Comparison of ENCODE assay signal across 8 mouse cellular contexts in genomic region chr6:135065236-135065957, GRCm38 (mm10). TPM values are rescaled to one million over a fixed set of nuclear protein-coding genes. Genes with fewer than 3 reads are reported as not detected.
DNase-seq lines count a peak whose midpoint lies in the region; ATAC-seq and TF ChIP-seq lines count a peak whose summit lies in the region.

Gene Gprc5a, plus strand, starts transcription at chr6:135065651.

- WGBS in large intestine, adult 2 months: under 1% methylated on average over 44 of the region's 44 CpGs
- under 1% methylated on average over 44 of the region's 44 CpGs for WGBS in midbrain, embryonic 10.5 days
- under 1% methylated on average over 44 of the region's 44 CpGs for WGBS in stomach, embryonic 14.5 days

- peaks cover 21% of the 10 kb centered on the region for H3K27me3 ChIP-seq in CH12.LX (replicated peaks)
- H3K27me3 ChIP-seq in midbrain, embryonic 10.5 days (ENCODE audit: low read depth, poor library complexity, severe bottlenecking): peaks cover 41% of the 10 kb centered on the region
- H3K27me3 ChIP-seq in stomach, embryonic 14.5 days (ENCODE audit: control insufficient read depth, insufficient read depth, low read length): no peaks in the 10 kb centered on the region

- DNase-seq in CH12.LX (ENCODE audit: extremely low read depth) (peak; percentile 88), adipocyte (ENCODE audit: low spot score) (peak; percentile 66)
- peak; percentile 56 to 58 for DNase-seq in heart, postnatal 14 days
- DNase-seq in large intestine, adult 2 months (ENCODE audit: low read depth, low spot score): peak; percentile 83
- DNase-seq in midbrain, embryonic 10.5 days (ENCODE audit: low spot score): peak; percentile 66
- no peak for DNase-seq in layer of hippocampus, adult 8-10 months (ENCODE audit: low spot score in 2 of 2)

- peak within 1 kb of the TSS; percentile 23 to 52 (median 46) for H3K4me3 ChIP-seq in CH12.LX (replicated peaks in 1 of 3; ENCODE audit: low read depth in 2 of 3, low read length in 2 of 3, poor library complexity in 1 of 3)
- peak within 1 kb of the TSS; percentile 61 for H3K4me3 ChIP-seq in midbrain, embryonic 10.5 days
- H3K4me3 ChIP-seq in stomach, embryonic 14.5 days (ENCODE audit: low read depth, low read length): peak within 1 kb of the TSS; percentile 46

- TF ChIP-seq RAD21 in CH12.LX (IDR thresholded peaks at IDR 0.05; ENCODE audit: low read depth, low read length): no peak

- TF ChIP-seq POLR2A in CH12.LX (IDR thresholded peaks at IDR 0.05; ENCODE audit: low read depth, low read length): no peak

- no peak for TF ChIP-seq EP300 in CH12.LX (IDR thresholded peaks at IDR 0.05; ENCODE audit: low read length)

- no peaks in the 10 kb centered on the region for H3K79me2 ChIP-seq in CH12.LX (replicated peaks; ENCODE audit: control insufficient read depth, extremely low read depth, insufficient read depth, poor library complexity, severe bottlenecking)

- in situ Hi-C loops in CH12.LX (cut with MboI; ENCODE audit: low pct_ligation_motif_present, low pct_unique_long_range_greater_than_20kb, low sequenced_read_pairs): no loop called here

- intact Hi-C loops in heart, postnatal 14 days (cut with DNase I): no loop called here

- H3K36me3 ChIP-seq in CH12.LX (replicated peaks in 1 of 2; ENCODE audit: control insufficient read depth in 1 of 2, insufficient read depth in 1 of 2, low read length in 1 of 2): no peaks in the 10 kb centered on the region
- no peaks in the 10 kb centered on the region for H3K36me3 ChIP-seq in midbrain, embryonic 10.5 days
- H3K36me3 ChIP-seq in stomach, embryonic 14.5 days (ENCODE audit: control insufficient read depth, insufficient read depth, low read length): no peaks in the 10 kb centered on the region

- peak within 1 kb of the TSS; percentile 24; the same call in 1 of the 2 replicates for H3K9ac ChIP-seq in CH12.LX (ENCODE audit: insufficient read depth, low read depth)
- peak within 1 kb of the TSS; percentile 30; the same call in 1 of the 2 replicates for H3K9ac ChIP-seq in stomach, embryonic 14.5 days (replicated peaks; ENCODE audit: low read depth, low read length)

- dilution Hi-C loops in CH12.LX (cut with MboI; ENCODE audit: extremely low pct_ligation_motif_present, extremely low pct_unique_long_range_greater_than_20kb, low sequenced_read_pairs): no loop called here

- peak within 1 kb of the TSS; percentile 92 for H3K4me2 ChIP-seq in CH12.LX (ENCODE audit: insufficient read depth, low read depth, poor library complexity, severe bottlenecking)
- peak within 1 kb of the TSS; percentile 76 for H3K4me2 ChIP-seq in stomach, embryonic 14.5 days (replicated peaks; ENCODE audit: low read depth, low read length)

- ATAC-seq in erythroblast, adult 5-6 weeks (replicated peaks; ENCODE audit: low FRiP score, poor library complexity, severe bottlenecking): peak; percentile 51; the same call in 1 of the 2 replicates
- peak; percentile 86 for ATAC-seq in stomach, embryonic 14.5 days (ENCODE audit: insufficient number of reproducible peaks, insufficient read depth, low FRiP score, low read depth)

- H3K4me1 ChIP-seq in CH12.LX (ENCODE audit: control insufficient read depth in 1 of 2, insufficient read depth in 2 of 2): peaks cover 0 to 15% of the 10 kb centered on the region in 2 experiments; a peak in 2 of 4 replicates
- peaks cover 34% of the 10 kb centered on the region for H3K4me1 ChIP-seq in midbrain, embryonic 10.5 days
- H3K4me1 ChIP-seq in stomach, embryonic 14.5 days (ENCODE audit: control insufficient read depth, insufficient read depth, low read length): peaks cover 16% of the 10 kb centered on the region; the same call in 1 of the 2 replicates

- no peaks in the 10 kb centered on the region for H3K9me3 ChIP-seq in CH12.LX (replicated peaks; ENCODE audit: low read length)
- H3K9me3 ChIP-seq in midbrain, embryonic 10.5 days (replicated peaks): no peaks in the 10 kb centered on the region
- H3K9me3 ChIP-seq in stomach, embryonic 14.5 days (ENCODE audit: control insufficient read depth, low read depth, low read length): no peaks in the 10 kb centered on the region

- H3K27ac ChIP-seq in CH12.LX (ENCODE audit: insufficient read depth, low read depth): no peak within 1 kb of the TSS
- peak within 1 kb of the TSS; percentile 79 for H3K27ac ChIP-seq in midbrain, embryonic 10.5 days (replicated peaks)
- H3K27ac ChIP-seq in stomach, embryonic 14.5 days (ENCODE audit: low read length): peak within 1 kb of the TSS; percentile 69; the same call in 1 of the 2 replicates

- TF ChIP-seq CTCF in CH12.LX (conservative IDR thresholded peaks at IDR 0.05 in 1 of 2, IDR thresholded peaks at IDR 0.05 in 1 of 2; ENCODE audit: low read depth in 2 of 2, low read length in 2 of 2): no peak

TF ChIP-seq in CH12.LX, 34 proteins besides CTCF, POLR2A, EP300 and RAD21:
- TF ChIP-seq MAZ (IDR thresholded peaks at IDR 0.05; ENCODE audit: low read depth, low read length): 0 out of 2 replicates have a peak, but pooled peaks have one; percentile 21
- TF ChIP-seq UBTF (IDR thresholded peaks at IDR 0.05; ENCODE audit: low read depth, low read length): 0 out of 2 replicates have a peak, but pooled peaks have one; percentile 21
- no peak for TF ChIP-seq TCF12 (IDR thresholded peaks at IDR 0.05; ENCODE audit: low read depth, low read length)
- peak; percentile 53; the same call in 1 of the 2 replicates for TF ChIP-seq BHLHE40 (IDR thresholded peaks at IDR 0.05; ENCODE audit: low read depth, low read length)
- peak; percentile 29; the same call in 1 of the 2 replicates for TF ChIP-seq MXI1 (IDR thresholded peaks at IDR 0.05; ENCODE audit: low read depth, low read length)
- TF ChIP-seq IRF4 (IDR thresholded peaks at IDR 0.05; ENCODE audit: low read depth, low read length): peak; percentile 46; the same call in 1 of the 2 replicates
- TF ChIP-seq JUND (conservative IDR thresholded peaks at IDR 0.05; ENCODE audit: low read depth, low read length): no peak
- TF ChIP-seq MEF2A (IDR thresholded peaks at IDR 0.05; ENCODE audit: borderline replicate concordance, low read depth, low read length): no peak
- peak; percentile 52; the same call in 1 of the 2 replicates for TF ChIP-seq ETS1 (conservative IDR thresholded peaks at IDR 0.05; ENCODE audit: low read depth, low read length)
- 0 out of 2 replicates have a peak, but pooled peaks have one; percentile 21 for TF ChIP-seq MAX (IDR thresholded peaks at IDR 0.05; ENCODE audit: low read length)
- TF ChIP-seq POLR2AphosphoS2 (IDR thresholded peaks at IDR 0.05; ENCODE audit: low read depth, low read length): no peak
- TF ChIP-seq NELFE (IDR thresholded peaks at IDR 0.05; ENCODE audit: low read depth, low read length): no peak
- TF ChIP-seq HCFC1 (IDR thresholded peaks at IDR 0.05; ENCODE audit: low read depth, low read length): no peak
- no peak for TF ChIP-seq MAFK (IDR thresholded peaks at IDR 0.05; ENCODE audit: insufficient replicate concordance, low read length)
- TF ChIP-seq SIN3A (IDR thresholded peaks at IDR 0.05; ENCODE audit: low read length): peak; percentile 52; the same call in 1 of the 2 replicates
- TF ChIP-seq JUN (IDR thresholded peaks at IDR 0.05; ENCODE audit: insufficient read depth, low read depth, low read length): no peak
- no peak for TF ChIP-seq SMC3 (IDR thresholded peaks at IDR 0.05; ENCODE audit: low read depth, low read length)
- no peak for TF ChIP-seq ZC3H11A (IDR thresholded peaks at IDR 0.05; ENCODE audit: low read depth, low read length)
TF ChIP-seq in CH12.LX: peak in this region for 8.

RNA-seq across cellular contexts. Expression of gene Gprc5a, which starts in this region (rescaled TPM):
- total RNA-seq in CH12.LX (2012; rRNA removed) (0.08 TPM in 1 of 2 replicates, not detected in the other), CH12.LX (2014; rRNA removed) (not detected in 2 replicates)
- 0.59 and 0.65 TPM in 2 replicates for polyA plus RNA-seq in CH12.LX (2012; ENCODE audit: insufficient read length, low read depth)
- total RNA-seq in erythroblast, adult 5-6 weeks (2015; ENCODE audit: low replicate concordance): not detected in 2 replicates
- total RNA-seq in erythroblast, adult 5-6 weeks (2017; ENCODE audit: low replicate concordance): not detected in 2 replicates
- total RNA-seq in heart, postnatal 14 days (2021): 1 to 10 TPM; 2.8 to 2.9 TPM
- 7.5 and 37.9 TPM in 2 replicates for polyA plus RNA-seq in large intestine, adult 2 months (2012; rRNA removed)
- 3.3 and 3.5 TPM in 2 replicates for polyA plus RNA-seq in midbrain, embryonic 10.5 days (2016; fragmentation: Nextera tagmentation; extraction: Ambion mirVana)
- 15.2 and 17.0 TPM in 2 replicates for polyA plus RNA-seq in stomach, embryonic 14.5 days (2014; fragmentation: Nextera tagmentation; extraction: Ambion mirVana)
- total RNA-seq in layer of hippocampus, adult 8-10 months (2022): under 1 TPM in 1 of 4 experiments, not detected in 3; 0.21 TPM

Comparison
In these comparisons a context has a peak if more than half of its experiments do, and no peak if none do; other contexts are left out.
1. Peak in DNase-seq, H3K4me3 ChIP-seq, H3K9ac ChIP-seq and H3K4me2 ChIP-seq in CH12.LX; RNA of the gene not detected or under 1 TPM.
2. Peak in ATAC-seq in erythroblast, adult 5-6 weeks; RNA of the gene not detected or under 1 TPM.
3. DNase-seq: peak in adipocyte (single experiment), heart, postnatal 14 days (2 of 2), large intestine, adult 2 months (single experiment) and midbrain, embryonic 10.5 days (single experiment); none in layer of hippocampus, adult 8-10 months (0 of 2).
4. Peak in every context shown above with its lines, with median percentiles within 50 percentile points of each other: H3K4me3 ChIP-seq.